Mouse (Mus musculus) ES-E14 (cell line): Measurements from ENCODE around the gene Pygo2.

Source experiments
- CHD2 ChIP-seq: IDR thresholded peaks from 2 replicates; pipeline ENCODE4 v1.6.1; 2014; ENCODE audit warnings: mild to moderate bottlenecking, low read depth, low read length, inconsistent platforms
- HCFC1 ChIP-seq: IDR thresholded peaks from 2 replicates; pipeline ENCODE4 v1.6.1; 2012; ENCODE audit warnings: low read length, inconsistent platforms, borderline replicate concordance; ENCODE audit not compliant: insufficient read depth
- ZC3H11A ChIP-seq: IDR thresholded peaks from 2 replicates; pipeline ENCODE4 v1.6.1; 2012; ENCODE audit warnings: low read depth, mild to moderate bottlenecking, inconsistent platforms, low read length, borderline replicate concordance
- ZNF384 ChIP-seq: IDR thresholded peaks from 2 replicates; pipeline ENCODE4 v1.6.1; 2012; ENCODE audit warnings: low read depth, low read length, inconsistent platforms

DNA sequence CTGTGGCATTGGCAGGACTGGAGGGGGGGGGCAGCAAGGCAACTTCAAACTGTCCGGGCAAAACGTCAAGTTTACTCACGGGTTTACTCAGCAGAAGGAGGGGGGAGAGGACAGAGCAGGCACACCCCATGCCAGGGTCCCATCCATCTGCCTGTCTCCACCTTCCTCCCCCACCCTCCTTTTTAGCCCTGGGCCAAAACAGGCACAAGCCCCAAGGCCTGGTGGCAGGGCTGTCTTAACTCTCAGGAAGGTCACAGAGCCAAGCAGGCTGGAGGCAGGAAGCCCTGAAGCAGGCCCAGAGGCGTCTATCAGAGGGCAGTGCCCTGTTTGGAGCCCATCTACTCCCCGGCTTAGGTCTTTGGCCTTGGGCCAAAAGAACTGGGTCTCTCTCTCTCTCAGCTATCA, 39.9 kb upstream of the Pygo2 start:
- TF ChIP-seq CHD2: no peak
- no peak for TF ChIP-seq HCFC1
- no peak for TF ChIP-seq ZC3H11A
- no peak for TF ChIP-seq ZNF384
